Mouse (Mus musculus) MEL (cell line): ENCODE measurements at regions not wholly inside any gene's neighbourhood (a gene's known extent, or its start where the extent isn't known, plus 50 kb on each side); places are given as distances from the start of the nearest gene placed in this dataset.

ENCODE experiments used
- MAX ChIP-seq: IDR thresholded peaks from 2 replicates; pipeline ENCODE4 v1.6.1; 2011; ENCODE audit warnings: low read length, improper control_type of control experiment
- SIN3A ChIP-seq: IDR thresholded peaks from 2 replicates; pipeline ENCODE4 v1.6.1; 2012; ENCODE audit warnings: low read length, improper control_type of control experiment, inconsistent platforms
- TBP ChIP-seq: IDR thresholded peaks from 2 replicates; pipeline ENCODE4 v1.8.0; 2011; ENCODE audit warnings: low read depth, low read length, improper control_type of control experiment

DNA sequence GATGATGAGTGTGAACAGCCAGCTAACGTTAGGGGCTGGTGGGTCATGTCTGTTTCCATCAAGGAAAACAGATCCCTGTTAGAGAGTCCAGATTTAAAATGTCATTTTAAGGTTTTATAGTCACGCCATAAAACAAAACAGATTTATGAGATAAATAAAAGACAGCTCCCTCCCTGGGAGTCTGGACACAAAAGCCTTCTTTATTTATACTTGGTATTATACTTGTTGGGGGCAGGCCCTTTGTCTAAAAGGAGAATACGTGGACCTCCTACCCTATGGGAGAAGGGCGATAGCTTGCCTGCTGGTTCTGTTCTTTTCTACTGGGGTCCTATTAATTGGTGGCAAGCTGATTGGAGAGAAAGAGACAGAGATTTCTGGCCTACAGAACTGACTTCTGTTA lies 520.1 kb upstream of the Nox3 start:
- TF ChIP-seq SIN3A (no peak), TBP (no peak), MAX (no peak)
